Mouse (Mus musculus) liver, embryonic 14.5 days (tissue): ENCODE measurements around the gene Art4.

ENCODE experiments used
- CTCF ChIP-seq: IDR thresholded peaks from 2 replicates; pipeline ENCODE4 v1.5.1; 2016; ENCODE audit warnings: antibody characterized with exemption, low read depth, control low read depth
- EP300 ChIP-seq: IDR thresholded peaks from 2 replicates; pipeline ENCODE4 v1.6.1; 2016; ENCODE audit warnings: antibody characterized with exemption, low read depth

- TF ChIP-seq CTCF (no peak), EP300 (no peak)
Measured at GRCm38 (mm10) chr6:136901010-136901409, 43.5 kb upstream of the Art4 start.
